Mouse (Mus musculus) erythroblast, embryonic 14.5 days (primary cell): Measurements from ENCODE around the gene Prcc. TPM values are rescaled to one million over a fixed set of nuclear protein-coding genes. Genes with fewer than 3 reads are reported as not detected.
"Not testable (repeated sequence)": the region's sequence is repeated elsewhere in the genome, so short reads cannot be mapped to it uniquely, and the experiment has no call there.

Experiments used
- H3K27me3 ChIP-seq: 2 replicates; pipeline ENCODE4 v1.6.1; 2012; ENCODE audit warnings: inconsistent platforms; ENCODE audit not compliant: control insufficient read depth
- H3K36me3 ChIP-seq: 2 replicates; pipeline ENCODE4 v1.6.1; 2012; ENCODE audit warnings: mild to moderate bottlenecking, inconsistent platforms; ENCODE audit not compliant: control insufficient read depth
- H3K4me1 ChIP-seq: 2 replicates; pipeline ENCODE4 v1.6.1; 2012; ENCODE audit warnings: inconsistent platforms; ENCODE audit not compliant: control insufficient read depth
- H3K4me3 ChIP-seq: replicated peaks from 2 replicates; pipeline ENCODE3; 2012; ENCODE audit warnings: moderate library complexity, mild to moderate bottlenecking, inconsistent platforms
- H3K9me3 ChIP-seq: 2 replicates; pipeline ENCODE4 v1.6.1; 2012; ENCODE audit warnings: low read length, inconsistent platforms, mixed read lengths; ENCODE audit not compliant: control insufficient read depth
- GATA1 ChIP-seq: IDR thresholded peaks from 2 replicates; pipeline ENCODE4 v1.6.1; 2012; ENCODE audit warnings: low read length, inconsistent platforms, mixed read lengths
- TAL1 ChIP-seq: IDR thresholded peaks from 3 replicates; pipeline ENCODE4 v1.6.1; 2012; ENCODE audit warnings: low read length, inconsistent platforms, mixed read lengths
- polyA plus RNA-seq: library from polyadenylated mRNA; stranded (reverse); fragments of >175 nt; gene quantifications from 2 replicates; pipeline ENCODE4 v1.2.3, GENCODE M21; 2012

The Prcc gene
- polyA plus RNA-seq, 1 experiment, result 11.7 TPM

DNA sequence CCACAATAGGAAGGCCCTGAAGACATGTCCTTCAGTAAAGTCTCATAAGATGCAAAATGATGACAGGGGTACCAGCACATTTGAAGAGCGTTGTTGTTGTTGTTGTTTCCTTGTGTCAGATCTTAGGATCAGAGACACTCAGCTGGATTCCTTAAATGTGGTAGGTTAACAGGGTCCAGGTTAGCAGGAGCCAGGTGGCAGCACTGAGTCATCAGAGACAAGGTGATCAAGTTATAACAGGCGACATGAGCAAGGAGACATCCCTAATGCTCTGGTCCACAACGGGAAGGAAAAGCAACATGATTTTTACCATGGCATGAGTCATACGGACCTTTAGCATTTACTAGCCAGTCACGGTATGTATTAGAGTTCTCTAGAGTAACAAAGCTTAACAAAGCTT, 51.9 kb downstream of the Prcc start:
- Histone ChIP-seq H3K9me3 (no peaks in the 10 kb centered on the region), H3K4me3 (no peak overlapping the region), H3K36me3 (no peaks in the 10 kb centered on the region), H3K27me3 (no peaks in the 10 kb centered on the region), H3K4me1 (no peaks in the 10 kb centered on the region)
- TF ChIP-seq GATA1 (no peak), TAL1 (no peak)

DNA sequence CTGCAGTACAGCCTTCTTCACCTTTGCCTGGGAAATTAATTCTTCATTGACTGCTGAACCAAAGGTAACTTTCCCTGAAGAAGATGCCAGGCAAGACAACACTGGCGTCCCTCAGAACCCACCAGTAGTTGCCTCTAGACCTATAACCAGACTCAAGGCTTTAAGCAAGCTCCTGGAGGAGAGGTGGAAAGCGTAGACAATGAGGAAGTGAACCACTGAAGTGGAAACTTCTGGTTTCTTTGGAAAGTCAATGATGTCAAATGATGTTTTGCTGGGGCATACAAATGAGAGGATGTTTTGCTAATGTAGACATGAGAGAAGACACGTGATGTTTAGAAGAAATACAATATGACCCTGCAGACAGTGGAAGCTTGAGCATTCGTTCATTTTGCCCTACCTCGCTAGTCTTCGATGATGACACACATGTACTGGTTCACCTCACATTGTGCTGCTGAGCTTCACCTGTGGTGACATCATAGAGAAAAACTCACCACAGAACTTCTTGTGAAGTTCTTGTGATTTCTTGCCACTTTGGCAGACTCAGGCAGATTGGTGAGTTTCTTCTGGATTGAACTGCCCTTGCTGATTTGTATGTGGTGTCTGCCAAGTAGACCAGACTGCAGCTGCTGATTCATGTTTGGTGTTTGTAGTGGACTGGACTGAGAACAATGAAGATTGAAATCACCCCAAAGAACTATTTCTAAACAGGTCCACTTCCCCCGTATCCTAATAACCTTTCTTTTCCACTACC, 53.1 kb downstream of the Prcc start:
- TF ChIP-seq TAL1 (no peak), GATA1 (no peak)
- Histone ChIP-seq H3K27me3 (no peaks in the 10 kb centered on the region), H3K9me3 (no peaks in the 10 kb centered on the region), H3K4me3 (no peak overlapping the region), H3K36me3 (no peaks in the 10 kb centered on the region), H3K4me1 (no peaks in the 10 kb centered on the region)

DNA sequence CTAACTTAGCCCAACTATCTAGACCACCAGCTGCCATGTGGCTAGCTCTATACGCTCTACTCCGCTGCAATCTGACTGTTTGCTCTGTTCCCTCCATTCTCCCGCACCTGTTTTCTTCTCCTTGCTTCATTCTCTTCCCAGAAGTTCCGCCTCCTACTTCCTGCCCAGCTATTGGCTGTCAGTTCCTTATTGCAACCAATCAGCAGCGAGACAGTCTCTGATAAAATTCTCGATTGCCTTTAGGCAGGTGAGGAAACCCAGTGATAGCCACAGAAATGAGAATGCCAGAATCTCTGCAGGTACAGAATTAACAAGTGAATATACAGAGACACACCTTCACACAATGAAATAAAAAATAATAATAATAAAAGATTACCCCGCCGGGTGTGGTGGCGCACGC, 56.4 kb downstream of the Prcc start:
- Histone ChIP-seq H3K4me1 (no peaks in the 10 kb centered on the region), H3K4me3 (no peak overlapping the region), H3K36me3 (no peaks in the 10 kb centered on the region), H3K27me3 (no peaks in the 10 kb centered on the region), H3K9me3 (no peaks in the 10 kb centered on the region)
- TF ChIP-seq TAL1 (no peak), GATA1 (no peak)

DNA sequence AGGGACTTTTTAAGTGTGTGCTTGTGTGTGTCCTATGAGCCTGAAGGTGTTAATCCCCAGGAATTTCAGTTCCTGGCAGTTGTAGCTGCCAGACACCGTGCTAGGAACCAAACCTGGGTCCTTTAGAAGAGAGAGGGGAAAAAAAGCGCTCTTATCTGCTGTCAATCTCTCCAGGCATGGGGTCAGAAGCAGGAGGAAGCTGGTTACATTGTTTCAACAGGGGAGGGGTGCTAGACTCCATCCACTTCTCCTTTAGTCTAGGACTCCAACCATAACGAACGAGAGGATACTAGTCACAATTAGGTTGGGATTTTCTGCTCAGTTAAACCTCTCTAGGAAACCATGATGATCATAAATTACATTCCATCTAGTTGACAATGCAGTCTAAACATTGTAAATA, 57.0 kb downstream of the Prcc start:
- H3K9me3 ChIP-seq, result no peaks in the 10 kb centered on the region
- no peaks in the 10 kb centered on the region for H3K4me1 ChIP-seq
- no peaks in the 10 kb centered on the region for H3K27me3 ChIP-seq
- TF ChIP-seq TAL1 (no peak), GATA1 (no peak)
- no peaks in the 10 kb centered on the region for H3K36me3 ChIP-seq
- no peak overlapping the region for H3K4me3 ChIP-seq

DNA sequence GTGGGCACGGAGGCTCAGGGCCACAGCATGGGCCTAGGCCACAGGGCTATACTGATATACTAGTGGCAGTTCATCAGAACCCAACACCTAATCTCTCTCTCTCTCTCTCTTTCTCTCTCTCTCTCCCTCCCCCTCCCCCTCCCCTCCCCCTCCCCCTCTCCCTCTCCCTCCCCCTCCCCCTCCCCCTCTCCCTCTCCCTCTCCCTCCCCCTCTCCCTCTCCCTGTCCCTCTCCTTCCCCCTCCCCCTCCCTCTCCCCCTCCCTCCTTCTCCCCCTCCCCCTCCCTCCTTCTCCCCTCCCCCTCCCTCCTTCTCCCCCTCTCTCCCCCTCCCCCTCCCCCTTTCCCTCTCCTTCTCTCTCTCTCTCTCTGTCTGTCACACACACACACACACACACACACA, 61.2 kb downstream of the Prcc start, which contains the start of gene Pear1:
Gene Pear1 (minus strand): TSS at position 101 of the 400 bp plus-strand sequence.
- not testable (repeated sequence) for H3K4me3 ChIP-seq, H3K9me3 ChIP-seq, H3K27me3 ChIP-seq, H3K36me3 ChIP-seq, H3K4me1 ChIP-seq

DNA sequence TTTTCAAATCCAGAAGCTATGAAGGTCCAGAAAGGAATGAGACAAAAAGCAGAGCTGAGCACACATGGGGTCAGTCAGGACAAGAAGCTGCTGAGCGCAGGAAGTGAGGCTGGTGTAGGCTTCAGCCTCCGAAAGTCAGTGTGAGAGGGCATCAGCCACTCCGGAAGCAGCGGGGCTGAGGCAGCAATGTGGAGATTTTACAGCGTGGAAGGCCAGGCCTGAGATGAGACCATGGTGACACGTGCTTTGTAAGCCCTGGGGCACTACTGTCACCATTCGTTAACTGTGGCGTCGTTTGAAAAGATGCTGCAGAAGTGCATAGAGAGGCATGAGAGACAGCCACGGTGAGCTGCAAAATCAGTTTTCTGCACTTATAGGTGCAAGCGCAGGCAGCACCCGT, 67.2 kb downstream of the Prcc start:
- H3K4me3 ChIP-seq, result no peak overlapping the region
- no peaks in the 10 kb centered on the region for H3K9me3 ChIP-seq
- peaks cover 2% of the 10 kb centered on the region; the same call in 1 of the 2 replicates for H3K4me1 ChIP-seq
- no peaks in the 10 kb centered on the region for H3K36me3 ChIP-seq
- TF ChIP-seq TAL1, result no peak
- TF ChIP-seq GATA1, result no peak
- peaks cover 11% of the 10 kb centered on the region for H3K27me3 ChIP-seq

DNA sequence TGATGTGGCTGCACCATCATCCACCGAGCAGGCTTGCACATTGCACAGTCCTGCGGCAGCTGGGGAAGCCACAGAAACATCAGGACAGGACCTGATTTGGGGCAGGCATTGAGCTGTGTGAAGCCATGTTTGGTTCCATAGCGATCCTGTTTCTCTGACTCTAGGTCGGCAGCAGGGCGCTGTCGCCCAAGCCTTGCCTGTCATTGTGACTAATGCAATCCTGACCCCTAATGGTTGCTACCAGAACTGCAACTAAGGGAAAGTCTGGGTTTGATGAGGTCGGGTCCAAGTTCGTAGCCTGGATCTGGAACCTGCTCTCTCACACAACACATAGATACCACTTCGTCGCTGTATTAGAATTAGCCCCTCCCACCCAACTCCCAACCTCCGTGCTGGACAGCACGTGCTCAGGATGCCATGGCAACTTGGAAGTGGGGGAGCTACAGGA, 68.7 kb downstream of the Prcc start:
- Histone ChIP-seq H3K4me1 (peaks cover 2% of the 10 kb centered on the region; the same call in 1 of the 2 replicates), H3K9me3 (no peaks in the 10 kb centered on the region), H3K27me3 (peaks cover 14% of the 10 kb centered on the region), H3K4me3 (no peak overlapping the region), H3K36me3 (no peaks in the 10 kb centered on the region)
- no peak for TF ChIP-seq GATA1
- TF ChIP-seq TAL1, result no peak

DNA sequence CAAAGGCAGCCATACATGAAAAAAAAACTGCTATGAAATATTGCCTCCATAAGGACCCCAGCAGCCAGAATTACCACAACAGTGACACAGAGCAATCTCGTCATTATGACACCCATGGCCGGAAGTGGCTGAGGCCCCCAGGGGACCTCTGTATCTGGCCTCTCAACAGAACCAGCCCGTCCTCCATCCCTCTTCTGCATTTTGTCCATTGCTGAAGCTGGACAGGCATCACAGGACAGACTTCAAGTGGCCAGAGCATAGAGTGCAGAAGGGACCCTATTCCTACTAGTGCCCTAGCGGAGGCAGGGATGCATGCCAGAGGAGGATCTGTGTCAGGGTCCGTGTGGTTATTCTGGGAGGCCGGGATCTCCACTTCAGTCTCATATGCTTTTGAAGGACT, 69.2 kb downstream of the Prcc start:
- Histone ChIP-seq H3K4me1 (peaks cover 2% of the 10 kb centered on the region; the same call in 1 of the 2 replicates), H3K36me3 (no peaks in the 10 kb centered on the region), H3K9me3 (no peaks in the 10 kb centered on the region), H3K27me3 (peaks cover 19% of the 10 kb centered on the region), H3K4me3 (no peak overlapping the region)
- TF ChIP-seq TAL1, result no peak
- no peak for TF ChIP-seq GATA1

DNA sequence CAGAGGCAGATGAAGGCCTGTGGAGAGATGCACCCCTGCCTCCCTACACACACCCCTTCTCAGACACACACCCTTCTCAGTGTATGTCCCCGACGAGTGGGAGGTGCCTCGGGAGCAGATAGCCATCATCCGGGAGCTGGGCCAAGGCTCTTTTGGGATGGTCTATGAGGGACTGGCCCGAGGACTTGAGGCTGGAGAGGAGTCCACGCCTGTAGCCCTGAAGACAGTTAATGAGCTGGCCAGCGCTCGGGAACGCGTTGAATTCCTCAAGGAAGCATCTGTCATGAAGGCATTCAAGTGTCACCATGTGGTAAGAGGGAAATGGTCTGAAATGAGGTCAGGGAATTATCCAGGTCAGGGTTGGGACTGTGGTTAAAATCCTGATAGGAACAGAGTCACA, 72.5 kb downstream of the Prcc start:
- peaks cover 46% of the 10 kb centered on the region for H3K27me3 ChIP-seq
- peaks cover 4% of the 10 kb centered on the region; the same call in 1 of the 2 replicates for H3K4me1 ChIP-seq
- H3K36me3 ChIP-seq, result no peaks in the 10 kb centered on the region
- no peak overlapping the region for H3K4me3 ChIP-seq
- TF ChIP-seq TAL1 (no peak), GATA1 (no peak)
- no peaks in the 10 kb centered on the region for H3K9me3 ChIP-seq

DNA sequence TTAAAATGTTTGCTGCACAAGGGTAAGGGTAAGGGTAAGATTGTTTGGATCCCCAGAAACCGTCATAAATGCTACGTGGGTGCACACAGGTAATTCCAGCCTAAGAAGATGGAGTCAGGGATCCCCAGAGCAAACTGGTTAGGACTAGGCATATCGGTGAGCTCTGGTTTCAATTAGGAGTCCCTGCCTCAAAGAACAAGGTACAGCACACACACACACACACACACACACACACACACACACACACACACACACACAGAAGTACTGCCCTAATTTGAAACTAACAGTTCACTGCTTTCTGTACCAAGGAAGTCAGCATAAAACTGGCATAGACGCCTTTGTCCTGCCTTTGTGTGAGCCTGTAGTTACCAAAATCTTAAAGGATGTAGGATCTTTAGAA, 73.0 kb downstream of the Prcc start:
- Histone ChIP-seq H3K4me1 (peaks cover 4% of the 10 kb centered on the region; the same call in 1 of the 2 replicates), H3K9me3 (no peaks in the 10 kb centered on the region), H3K27me3 (peaks cover 41% of the 10 kb centered on the region), H3K4me3 (no peak overlapping the region), H3K36me3 (no peaks in the 10 kb centered on the region)
- TF ChIP-seq TAL1, result no peak
- no peak for TF ChIP-seq GATA1
